Mouse (Mus musculus) testis, postnatal 10 days (tissue): ENCODE results near the gene Olfr1034.
"Not testable (repeated sequence)": the region's sequence is repeated elsewhere in the genome, so short reads cannot be mapped to it uniquely, and the experiment has no call there.

Experiments used
- DNase-seq: peaks from one replicate; pipeline ENCODE4 v3.0.0; 2021; ENCODE audit warnings: low spot score

Olfr1034 gene

GRCm38 (mm10) chr2:86045561-86045960, at the start of gene Olfr1034:
Olfr1034 (plus strand) TSS chr2:86045861.
- DNase-seq: no peak

- DNase-seq: no peak
Measured at GRCm38 (mm10) chr2:86005240-86005639, 40.4 kb upstream of the Olfr1034 start, which contains the start of gene Olfr1032. Olfr1032 (plus strand) TSS chr2:86005540.

- DNase-seq: not testable (repeated sequence)
Measured at GRCm38 (mm10) chr2:86020406-86020805, 25.3 kb upstream of the Olfr1034 start, which contains the start of gene Olfr1033. Olfr1033 (plus strand) TSS chr2:86020633.

GRCm38 (mm10) chr2:86021518-86021917, 24.1 kb upstream of the Olfr1034 start:
- DNase-seq: not testable (repeated sequence)

GRCm38 (mm10) chr2:86050777-86051176, 5.1 kb downstream of the Olfr1034 start:
- not testable (repeated sequence) for DNase-seq

GRCm38 (mm10) chr2:86063766-86064165, 18.1 kb downstream of the Olfr1034 start:
- DNase-seq: not testable (repeated sequence)

GRCm38 (mm10) chr2:86070189-86070588, 24.5 kb downstream of the Olfr1034 start:
- no peak for DNase-seq

- not testable (repeated sequence) for DNase-seq
Measured at GRCm38 (mm10) chr2:86073692-86074091, 28.0 kb downstream of the Olfr1034 start, which contains the start of gene Olfr1036. Olfr1036 (plus strand) TSS chr2:86073992.

- not testable (repeated sequence) for DNase-seq
Measured at GRCm38 (mm10) chr2:86080478-86080877, 34.8 kb downstream of the Olfr1034 start.

- DNase-seq: no peak
Measured at GRCm38 (mm10) chr2:86087285-86087684, 41.6 kb downstream of the Olfr1034 start, which contains the start of gene Olfr1037. Olfr1037 (minus strand) TSS chr2:86087385.
